Mouse (Mus musculus): ENCODE measurements around the gene Tulp1.

Tulp1 gene

DNA sequence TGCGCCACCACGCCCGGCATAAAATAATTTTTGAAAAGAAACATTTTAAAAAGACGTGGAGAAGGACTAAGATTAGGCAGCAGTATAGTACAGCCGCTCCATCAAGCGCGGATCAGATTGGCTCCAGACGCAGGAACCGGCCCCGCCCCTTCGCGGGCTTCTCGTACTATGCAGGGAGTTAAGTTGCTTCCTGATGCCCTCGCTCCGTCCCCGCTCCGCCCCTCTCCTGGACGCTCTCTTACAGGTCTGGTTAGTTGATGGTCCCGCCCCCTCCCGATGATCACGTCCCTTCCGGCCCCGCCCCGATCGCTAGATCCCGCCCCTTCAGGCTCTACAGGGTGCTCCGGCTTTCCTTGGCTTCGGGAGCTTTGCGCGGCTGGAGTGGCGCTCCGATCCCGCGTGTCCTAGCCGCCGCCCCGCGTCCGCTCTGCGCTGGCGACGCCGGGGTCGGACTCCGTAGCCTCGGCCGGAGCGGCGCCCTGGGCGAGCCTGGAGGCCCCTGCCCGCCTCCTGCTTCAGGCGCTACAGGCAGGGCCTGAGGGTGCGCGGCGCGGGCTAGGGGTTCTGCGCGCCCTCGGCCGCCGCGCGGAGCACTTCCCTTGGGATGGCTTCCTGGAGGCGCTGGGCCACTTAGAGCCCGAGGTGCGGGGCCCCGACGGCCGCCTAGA is 51.7 kb downstream of the Tulp1 start, which contains the start of gene Fance:
Gene Fance, plus strand, starts transcription at position 308 of the 668 bp plus-strand sequence.
- DNase-seq (ENCODE audit: low spot score): peak; percentile 94

DNA sequence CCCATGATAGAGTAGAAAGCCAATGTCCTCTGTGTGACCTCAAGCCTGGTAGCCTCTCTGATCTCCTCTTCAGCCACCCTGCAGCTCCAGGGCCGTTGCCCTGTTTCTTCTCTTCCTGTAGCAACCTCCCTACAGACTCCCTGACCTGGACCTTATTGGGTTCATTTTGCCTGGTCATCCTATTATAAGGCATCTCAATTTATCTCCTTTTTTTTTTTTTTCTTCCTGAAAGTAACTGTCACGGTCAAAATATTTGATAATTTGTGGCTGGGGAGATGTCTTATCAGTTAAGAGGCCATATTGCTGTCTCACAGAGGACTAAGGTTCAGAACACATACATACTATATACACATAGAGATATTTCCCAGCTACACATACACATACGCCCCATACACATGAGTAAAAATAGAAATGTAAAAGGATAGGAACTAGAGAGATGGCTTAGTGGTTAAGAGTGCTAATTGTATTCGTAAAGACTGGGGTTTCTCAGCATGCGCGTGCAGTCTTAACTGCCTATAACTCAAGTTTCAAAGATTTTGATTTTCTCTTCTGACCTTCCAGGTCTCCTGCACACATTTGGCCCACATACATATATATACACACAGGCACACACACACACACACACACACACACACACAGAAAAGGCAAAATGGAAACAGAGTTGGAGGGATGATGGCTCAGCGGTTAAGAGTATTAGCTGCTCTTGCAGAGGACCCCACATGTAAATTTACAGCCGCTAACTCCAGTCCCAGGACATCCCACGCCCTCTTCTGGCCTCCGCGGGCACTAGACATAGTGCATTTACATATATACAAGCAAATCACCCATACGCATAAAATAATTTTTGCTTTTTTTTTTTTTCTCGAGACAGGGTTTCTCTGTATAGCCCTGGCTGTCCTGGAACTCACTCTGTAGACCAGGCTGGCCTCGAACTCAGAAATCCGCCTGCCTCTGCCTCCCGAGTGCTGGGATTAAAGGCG is 52.5 kb downstream of the Tulp1 start:
- no peak for DNase-seq (ENCODE audit: low spot score)

DNA sequence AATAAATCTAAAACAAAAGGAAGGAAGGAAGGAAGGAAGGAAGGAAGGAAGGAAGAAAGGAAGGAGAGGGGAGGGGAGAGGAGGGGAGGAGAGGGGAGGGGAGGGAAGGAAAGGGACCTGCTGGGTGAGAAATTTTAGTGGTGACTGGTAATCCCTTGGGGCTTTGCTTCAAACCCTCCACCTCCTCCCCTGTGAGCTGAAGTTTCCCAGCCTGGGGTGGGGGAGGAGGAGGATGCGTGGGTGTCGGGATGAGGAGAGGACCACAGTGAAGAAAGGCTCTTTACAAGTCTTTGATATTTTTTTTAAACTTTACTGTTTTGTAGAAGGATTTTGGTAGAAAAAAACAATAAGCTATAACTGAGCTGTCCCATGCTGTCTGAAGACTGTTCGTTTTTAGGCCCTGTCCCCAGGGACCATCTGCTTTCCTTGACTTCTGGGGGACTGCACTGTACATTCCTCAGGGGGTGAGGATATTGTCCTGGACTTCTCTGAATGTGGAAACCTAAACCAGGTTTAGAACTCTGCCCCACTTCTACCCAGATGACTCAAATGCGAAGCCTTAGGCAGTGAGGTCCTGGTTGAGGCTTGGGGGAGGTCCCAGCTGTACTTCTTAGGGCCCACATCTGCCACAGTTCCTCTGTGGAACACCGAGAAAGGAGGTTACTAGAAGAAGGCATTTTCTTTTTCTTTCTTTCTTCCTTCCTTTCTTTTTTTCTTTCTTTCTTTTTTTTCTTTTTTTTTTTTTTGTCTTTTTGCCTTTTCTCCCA is 53.5 kb downstream of the Tulp1 start:
- no peak for DNase-seq (ENCODE audit: low spot score)

DNA sequence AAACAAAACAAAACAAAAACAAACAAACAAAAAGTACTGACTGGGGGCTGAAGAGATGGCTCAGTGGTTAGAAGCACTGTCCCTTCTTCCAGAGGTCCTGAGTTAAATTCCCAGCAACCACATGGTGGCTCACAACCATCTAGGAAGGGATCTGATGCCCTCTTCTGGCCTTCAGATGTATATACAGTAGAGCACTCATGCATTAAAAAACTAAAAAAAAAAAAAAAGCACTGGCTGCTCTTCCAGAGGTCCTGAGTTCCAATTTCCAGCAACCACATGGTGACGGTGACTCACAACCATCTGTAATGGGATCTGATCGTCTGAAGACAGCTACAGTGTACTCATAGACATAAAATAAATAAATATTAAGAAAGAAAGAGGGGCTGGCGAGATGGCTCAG is 54.2 kb downstream of the Tulp1 start:
- no peak for DNase-seq (ENCODE audit: low spot score)

DNA sequence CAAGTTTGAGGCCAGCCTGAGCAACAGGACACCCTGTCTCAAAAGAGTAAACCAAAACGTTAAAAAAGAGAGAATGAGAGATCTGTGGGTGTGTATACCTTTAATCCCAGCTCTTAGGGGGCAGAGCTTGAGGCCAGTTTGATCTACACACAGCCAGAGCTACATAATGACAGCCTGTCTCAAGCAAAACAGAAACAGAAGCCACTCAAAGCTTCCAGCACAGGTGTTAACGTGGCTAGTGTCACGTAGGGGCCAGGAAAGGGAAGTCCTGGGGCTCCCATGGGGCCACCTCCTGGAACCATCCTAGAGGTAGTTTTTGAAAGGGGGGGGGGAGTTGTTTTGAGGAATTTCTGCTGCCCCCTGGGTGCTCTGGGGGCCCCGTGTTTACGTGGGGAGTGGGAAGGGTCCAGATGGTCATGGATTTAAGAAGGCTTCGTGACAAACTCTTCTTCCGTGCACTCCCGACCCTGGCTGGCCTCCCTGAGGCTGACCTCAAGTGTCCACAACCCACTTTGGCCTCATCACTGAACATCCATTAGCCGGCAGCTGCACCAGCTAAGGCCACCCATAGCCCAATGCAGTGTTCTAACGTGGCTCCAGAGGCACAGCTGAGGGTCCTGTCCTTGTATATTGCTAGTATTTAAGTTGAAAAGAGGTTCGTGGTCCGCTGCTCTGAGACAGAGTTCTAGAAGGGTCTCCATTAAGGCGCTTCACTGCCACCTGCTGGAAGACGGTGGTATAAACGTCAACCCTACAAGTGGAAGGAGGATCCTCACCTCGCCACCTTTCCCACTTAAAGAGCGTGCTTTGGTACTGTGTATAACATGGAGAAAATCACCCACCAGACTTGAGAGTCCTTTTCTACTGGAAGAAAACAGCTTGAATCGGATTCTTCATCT is 56.5 kb downstream of the Tulp1 start:
- peak; percentile 61 for DNase-seq (ENCODE audit: low spot score)

DNA sequence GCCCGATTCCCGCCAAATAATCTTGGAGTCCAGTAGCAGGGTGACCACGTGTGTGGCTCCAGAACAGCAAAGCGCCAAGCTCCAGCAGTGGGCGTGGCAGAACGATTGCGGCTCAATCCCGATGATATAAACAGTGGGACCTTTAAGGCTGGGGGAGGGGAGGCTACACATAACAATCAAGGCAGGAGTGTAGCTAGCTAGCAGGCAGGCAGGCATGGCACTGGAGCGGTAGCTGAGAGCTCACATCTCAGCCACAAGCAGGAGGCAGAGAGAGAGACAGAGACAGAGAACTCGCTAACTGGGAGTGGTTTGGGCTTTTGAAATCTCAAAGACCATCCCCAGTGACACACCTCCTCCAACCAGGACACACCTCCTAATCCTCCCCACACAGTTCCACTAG is 59.9 kb downstream of the Tulp1 start:
- DNase-seq (ENCODE audit: low spot score): no peak

All from ovary, adult 18-20 months (tissue).